Mouse (Mus musculus): Measurements from ENCODE around the gene Cth. TPM values are rescaled to one million over a fixed set of nuclear protein-coding genes. Genes with fewer than 3 reads are reported as not detected.
A peak's percentile ranks its signal among the peaks of the same experiment; 100 is the strongest.

Cth gene
- polyA plus RNA-seq, 1 experiment from 2014 or later, result 1.6 TPM

DNA sequence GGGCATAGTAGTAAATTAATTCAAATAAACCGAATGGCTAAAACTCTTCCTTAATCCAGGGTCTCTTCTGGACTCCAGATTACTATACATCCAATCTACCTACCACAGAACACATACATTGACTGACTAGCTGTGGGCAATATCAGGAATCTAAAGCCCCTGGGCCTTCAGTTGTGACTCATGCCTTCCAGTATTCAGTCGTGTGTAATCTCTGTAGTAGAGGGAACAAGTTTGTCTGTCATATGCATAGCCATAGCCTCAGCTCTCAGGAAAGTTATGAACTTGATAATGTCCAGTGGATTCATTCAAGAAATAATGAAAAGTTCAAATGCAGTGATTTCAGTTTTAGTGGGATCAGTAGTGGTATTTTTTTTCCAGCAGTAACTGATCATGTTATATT is 59.0 kb downstream of the Cth start:
- WGBS, result 67% methylated on average over 2 of the region's 2 CpGs
- no peak for ATAC-seq (ENCODE audit: insufficient number of reproducible peaks, insufficient read depth, low FRiP score, low read depth)
- H3K9me3 ChIP-seq (ENCODE audit: control insufficient read depth, low read length), result no peaks in the 10 kb centered on the region

DNA sequence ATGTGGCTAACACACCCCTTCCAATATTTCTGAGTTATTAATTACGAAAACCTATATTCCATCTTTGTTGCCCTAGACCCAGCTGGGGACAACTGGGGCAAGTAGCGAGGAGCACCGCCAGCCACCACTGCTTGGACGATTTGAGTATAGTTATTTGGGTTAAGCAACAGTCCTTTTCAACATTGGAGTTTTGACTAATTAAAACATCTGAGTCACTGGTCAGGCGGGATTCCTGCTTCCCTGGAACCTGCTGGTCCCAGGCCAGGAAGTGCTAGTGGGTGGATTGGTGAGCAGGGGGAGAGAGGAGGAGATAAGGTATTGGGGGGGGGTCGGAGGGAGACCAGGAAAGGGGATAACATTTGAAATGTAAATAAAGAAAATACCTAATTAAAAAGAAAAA is 59.4 kb downstream of the Cth start:
- WGBS, result 66% methylated on average over 6 of the region's 6 CpGs
- H3K4me2 ChIP-seq (ENCODE audit: low read length), result no peak overlapping the region
- no peak overlapping the region for H3K4me3 ChIP-seq (ENCODE audit: control insufficient read depth in 1 of 2, insufficient read depth in 1 of 2, low read depth in 1 of 2, low read length in 2 of 2)
- H3K27me3 ChIP-seq (ENCODE audit: control insufficient read depth, insufficient read depth, low read length), result no peaks in the 10 kb centered on the region
- H3K36me3 ChIP-seq (ENCODE audit: control insufficient read depth, insufficient read depth, low read length), result no peaks in the 10 kb centered on the region
- H3K4me1 ChIP-seq (ENCODE audit: control insufficient read depth in 2 of 2, insufficient read depth in 2 of 2, low read length in 2 of 2), result no peaks in the 10 kb centered on the region; a peak in 1 of 4 replicates
- no peak overlapping the region for H3K27ac ChIP-seq (replicated peaks in 1 of 2; ENCODE audit: control insufficient read depth in 1 of 2, insufficient read depth in 1 of 2, low read depth in 2 of 2, low read length in 2 of 2)
- no peaks in the 10 kb centered on the region for H3K9me3 ChIP-seq (ENCODE audit: control insufficient read depth, low read length)
- H3K9ac ChIP-seq (ENCODE audit: low read length), result no peak overlapping the region
- ATAC-seq (ENCODE audit: insufficient number of reproducible peaks, insufficient read depth, low FRiP score, low read depth), result no peak

More for the DNA sequence above, 59.0 kb downstream of the Cth start:
- no peaks in the 10 kb centered on the region; a peak in 1 of 4 replicates for H3K4me1 ChIP-seq (ENCODE audit: control insufficient read depth in 2 of 2, insufficient read depth in 2 of 2, low read length in 2 of 2)
- H3K27me3 ChIP-seq (ENCODE audit: control insufficient read depth, insufficient read depth, low read length), result no peaks in the 10 kb centered on the region
- H3K27ac ChIP-seq (replicated peaks in 1 of 2; ENCODE audit: control insufficient read depth in 1 of 2, insufficient read depth in 1 of 2, low read depth in 2 of 2, low read length in 2 of 2), result no peak overlapping the region
- H3K9ac ChIP-seq (ENCODE audit: low read length), result no peak overlapping the region
- H3K4me3 ChIP-seq (ENCODE audit: control insufficient read depth in 1 of 2, insufficient read depth in 1 of 2, low read depth in 1 of 2, low read length in 2 of 2), result no peak overlapping the region
- no peaks in the 10 kb centered on the region for H3K36me3 ChIP-seq (ENCODE audit: control insufficient read depth, insufficient read depth, low read length)
- no peak overlapping the region for H3K4me2 ChIP-seq (ENCODE audit: low read length)

DNA sequence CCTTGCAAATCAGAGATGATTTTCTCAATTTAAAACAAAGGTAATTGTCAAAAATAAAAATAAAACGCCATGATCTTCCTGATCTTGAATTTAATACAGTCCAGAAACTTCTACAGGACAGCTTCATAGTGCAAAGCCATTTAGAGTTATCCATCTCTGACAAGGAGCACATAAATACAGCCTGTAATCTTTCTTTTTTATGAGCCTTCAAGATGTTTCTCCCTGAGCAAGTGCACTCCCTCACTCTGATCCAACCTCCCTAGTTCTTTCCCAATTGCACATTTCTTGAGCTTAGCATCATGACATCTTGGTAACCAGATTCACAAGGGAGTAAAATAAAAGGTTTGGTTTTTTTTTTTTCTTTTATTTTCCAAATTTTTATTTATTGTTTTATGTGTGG is 72.1 kb downstream of the Cth start:
- Histone ChIP-seq H3K4me1 (ENCODE audit: control insufficient read depth in 2 of 2, insufficient read depth in 2 of 2, low read length in 2 of 2) (peaks cover 7 to 13% of the 10 kb centered on the region in 2 experiments), H3K4me3 (ENCODE audit: control insufficient read depth in 1 of 2, insufficient read depth in 1 of 2, low read depth in 1 of 2, low read length in 2 of 2) (no peak overlapping the region), H3K36me3 (ENCODE audit: control insufficient read depth, insufficient read depth, low read length) (no peaks in the 10 kb centered on the region), H3K4me2 (ENCODE audit: low read length) (no peak overlapping the region), H3K9me3 (ENCODE audit: control insufficient read depth, low read length) (no peaks in the 10 kb centered on the region), H3K27me3 (ENCODE audit: control insufficient read depth, insufficient read depth, low read length) (no peaks in the 10 kb centered on the region), H3K27ac (replicated peaks in 1 of 2; ENCODE audit: control insufficient read depth in 1 of 2, insufficient read depth in 1 of 2, low read depth in 2 of 2, low read length in 2 of 2) (no peak overlapping the region), H3K9ac (ENCODE audit: low read length) (no peak overlapping the region)
- WGBS, result 36% methylated on average over 1 of the region's 1 CpGs
- no peak for ATAC-seq (ENCODE audit: insufficient number of reproducible peaks, insufficient read depth, low FRiP score, low read depth)

DNA sequence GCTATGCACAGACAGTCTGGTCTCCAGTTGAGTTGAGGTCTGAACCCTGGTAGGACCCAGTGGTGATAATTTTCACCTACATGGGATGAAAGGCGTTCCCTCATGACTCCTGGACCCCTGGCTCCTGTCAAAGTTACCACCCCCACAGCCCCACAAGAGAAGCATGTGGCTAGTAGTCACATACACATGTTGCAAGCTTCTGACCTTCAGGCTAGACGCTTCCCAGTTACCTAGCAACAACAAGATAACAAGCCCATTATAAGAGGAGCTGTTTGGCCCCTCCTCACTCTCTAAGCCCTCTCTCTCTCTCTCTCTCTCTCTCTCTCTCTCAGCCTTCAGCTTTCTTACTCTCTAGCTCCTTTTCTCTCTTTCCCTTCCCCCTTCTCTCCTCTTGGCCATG is 76.4 kb downstream of the Cth start:
- 0 out of 2 replicates have a peak overlapping the region, but pooled peaks have one; percentile 34 for H3K4me2 ChIP-seq (ENCODE audit: low read length)
- no peaks in the 10 kb centered on the region for H3K27me3 ChIP-seq (ENCODE audit: control insufficient read depth, insufficient read depth, low read length)
- no peaks in the 10 kb centered on the region for H3K36me3 ChIP-seq (ENCODE audit: control insufficient read depth, insufficient read depth, low read length)
- H3K27ac ChIP-seq (replicated peaks in 1 of 2; ENCODE audit: control insufficient read depth in 1 of 2, insufficient read depth in 1 of 2, low read depth in 2 of 2, low read length in 2 of 2), result peak overlapping the region; percentile 75 to 89
- ATAC-seq (ENCODE audit: insufficient number of reproducible peaks, insufficient read depth, low FRiP score, low read depth), result peak; percentile 70
- 15% methylated on average over 2 of the region's 2 CpGs for WGBS
- no peak overlapping the region for H3K9ac ChIP-seq (ENCODE audit: low read length)
- H3K9me3 ChIP-seq (ENCODE audit: control insufficient read depth, low read length), result no peaks in the 10 kb centered on the region
- peaks cover 7 to 16% of the 10 kb centered on the region in 2 experiments for H3K4me1 ChIP-seq (ENCODE audit: control insufficient read depth in 2 of 2, insufficient read depth in 2 of 2, low read length in 2 of 2)
- H3K4me3 ChIP-seq (ENCODE audit: control insufficient read depth in 1 of 2, insufficient read depth in 1 of 2, low read depth in 1 of 2, low read length in 2 of 2), result no peak overlapping the region

DNA sequence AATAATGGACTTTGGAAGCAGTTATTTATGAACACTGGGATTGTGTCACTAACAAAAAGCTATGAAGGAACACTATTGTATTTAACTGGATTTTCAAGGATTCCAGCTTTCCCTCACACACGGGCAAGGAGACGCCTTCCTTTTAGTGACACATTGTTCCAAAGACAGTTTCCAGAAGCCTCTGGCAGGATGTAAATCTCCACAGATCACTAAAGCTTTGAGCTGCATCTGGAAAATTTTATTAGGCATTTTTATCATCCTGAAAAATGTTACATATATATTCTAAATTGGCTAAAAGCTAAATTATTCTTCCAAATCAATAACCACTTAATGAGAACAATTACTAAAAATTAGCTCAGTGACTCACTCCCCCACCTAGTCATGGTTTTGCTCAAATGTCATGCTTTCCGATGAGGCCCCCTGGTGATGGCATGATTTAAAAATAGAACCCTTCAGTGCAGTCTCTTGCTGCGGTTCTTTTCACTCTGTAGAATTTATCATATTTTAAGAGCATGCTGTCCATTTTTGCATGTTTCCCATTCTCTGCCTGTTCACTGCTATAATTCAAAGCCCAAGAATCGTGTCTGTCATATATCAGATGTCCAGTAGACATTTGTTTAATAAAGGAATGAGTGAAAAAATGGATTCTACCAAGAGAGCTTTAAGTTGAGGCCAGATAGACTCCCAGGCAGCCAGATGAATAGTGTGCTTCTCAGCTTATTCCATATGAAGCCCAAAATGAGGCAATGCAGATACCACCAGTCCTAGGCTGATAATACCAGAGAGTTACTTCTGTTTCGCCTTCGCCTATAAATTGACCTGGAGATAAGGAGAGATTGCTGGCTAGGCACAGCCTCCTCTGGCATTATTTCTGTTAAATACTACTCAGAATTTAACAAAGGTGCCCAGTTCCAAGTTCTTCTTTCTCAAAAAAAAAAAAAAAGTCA is 77.3 kb downstream of the Cth start:
- Histone ChIP-seq H3K27me3 (ENCODE audit: control insufficient read depth, insufficient read depth, low read length) (no peaks in the 10 kb centered on the region), H3K27ac (replicated peaks in 1 of 2; ENCODE audit: control insufficient read depth in 1 of 2, insufficient read depth in 1 of 2, low read depth in 2 of 2, low read length in 2 of 2) (peak overlapping the region; percentile 89 to 98), H3K4me3 (ENCODE audit: control insufficient read depth in 1 of 2, insufficient read depth in 1 of 2, low read depth in 1 of 2, low read length in 2 of 2) (no peak overlapping the region), H3K9me3 (ENCODE audit: control insufficient read depth, low read length) (no peaks in the 10 kb centered on the region), H3K36me3 (ENCODE audit: control insufficient read depth, insufficient read depth, low read length) (no peaks in the 10 kb centered on the region), H3K4me2 (ENCODE audit: low read length) (peak overlapping the region; percentile 34), H3K4me1 (ENCODE audit: control insufficient read depth in 2 of 2, insufficient read depth in 2 of 2, low read length in 2 of 2) (peaks cover 7 to 16% of the 10 kb centered on the region in 2 experiments), H3K9ac (ENCODE audit: low read length) (no peak overlapping the region)
- 8% methylated on average over 7 of the region's 7 CpGs for WGBS
- ATAC-seq (ENCODE audit: insufficient number of reproducible peaks, insufficient read depth, low FRiP score, low read depth), result no peak

Other genes with a start within 250 kb of the Cth start
- gene Ankrd13c, start 22.2 kb upstream of the Cth start, polyA plus RNA-seq (2014; fragmentation: Nextera tagmentation; extraction: Ambion mirVana), result 28.3 and 29.0 TPM in 2 replicates
- 169 and 182 TPM in 2 replicates for gene Srsf11, start 111.6 kb upstream of the Cth start, polyA plus RNA-seq (2014; fragmentation: Nextera tagmentation; extraction: Ambion mirVana)
- gene Lrrc40, start 111.6 kb upstream of the Cth start, polyA plus RNA-seq (2014; fragmentation: Nextera tagmentation; extraction: Ambion mirVana), result 40.8 and 41.5 TPM in 2 replicates